Mouse (Mus musculus) hindbrain, embryonic 13.5 days (tissue): ENCODE data around the gene Dynll1. TPM values are rescaled to one million over a fixed set of nuclear protein-coding genes. Genes with fewer than 3 reads are reported as not detected.

Experiments used
- ATAC-seq: fragments of 200-750 bp; cut with Nextera tagmentation; 2 replicates; pipeline ENCODE4 v1.8.0; 2017; ENCODE audit warnings: moderate TSS enrichment; ENCODE audit not compliant: low FRiP score
- H3K27ac ChIP-seq: fragments of 300-500 bp; sonication (generic); 2 replicates; pipeline ENCODE4 v1.5.1; 2015; ENCODE audit warnings: inconsistent platforms, mild to moderate bottlenecking, moderate library complexity
- H3K27me3 ChIP-seq: fragments of 300-500 bp; sonication (generic); 2 replicates; pipeline ENCODE4 v1.6.1; 2015; ENCODE audit warnings: mild to moderate bottlenecking, inconsistent platforms
- H3K36me3 ChIP-seq: fragments of 300-500 bp; sonication (generic); 2 replicates; pipeline ENCODE4 v1.6.1; 2015; ENCODE audit warnings: mild to moderate bottlenecking, inconsistent platforms
- H3K4me1 ChIP-seq: fragments of 300-500 bp; sonication (generic); replicated peaks from 2 replicates; pipeline ENCODE4 v1.6.1; 2015; ENCODE audit warnings: inconsistent platforms
- H3K4me2 ChIP-seq: fragments of 300-500 bp; sonication (generic); 2 replicates; pipeline ENCODE4 v1.6.1; 2015; ENCODE audit warnings: inconsistent platforms, mild to moderate bottlenecking, moderate library complexity
- H3K4me3 ChIP-seq: fragments of 300-500 bp; sonication (generic); 2 replicates; pipeline ENCODE4 v1.5.1; 2015; ENCODE audit warnings: mild to moderate bottlenecking, inconsistent platforms
- H3K9ac ChIP-seq: fragments of 300-500 bp; sonication (generic); 2 replicates; pipeline ENCODE4 v1.6.1; 2015; ENCODE audit warnings: mild to moderate bottlenecking, inconsistent platforms
- H3K9me3 ChIP-seq: fragments of 300-500 bp; sonication (generic); 2 replicates; pipeline ENCODE4 v1.6.1; 2016; ENCODE audit warnings: inconsistent platforms
- WGBS: fragments of 180-500 bp; shearing (Covaris S2); methylation state at CpG from one replicate; pipeline ENCODE4 v1.1.7; 2015; 5-methylcytosine and 5-hydroxymethylcytosine counted together
- polyA plus RNA-seq: library from polyadenylated mRNA; unstranded; fragments of >200 nt; fragmentation: Nextera tagmentation; extraction: Ambion mirVana; gene quantifications from 2 replicates; pipeline ENCODE4 v1.2.1, GENCODE M21; 2015

Dynll1 gene
- polyA plus RNA-seq = 1,285 and 1,377 TPM in 2 replicates

GRCm38 (mm10) chr5:115300792-115301614 lies at the start of gene Dynll1:
Gene Dynll1 (minus strand): TSS chr5:115300999.
- Histone ChIP-seq H3K27ac (peak within 1 kb of the TSS; percentile 96), H3K4me3 (peak within 1 kb of the TSS; percentile 86), H3K9me3 (no peaks in the 10 kb centered on the region), H3K36me3 (peaks cover 30% of the 10 kb centered on the region), H3K27me3 (peaks cover 7% of the 10 kb centered on the region; the same call in 1 of the 2 replicates), H3K9ac (peak within 1 kb of the TSS; percentile 90), H3K4me1 (peaks cover 39% of the 10 kb centered on the region), H3K4me2 (peak within 1 kb of the TSS; percentile 84)
- under 1% methylated on average over 56 of the region's 66 CpGs for WGBS
- ATAC-seq = peak; percentile 97

GRCm38 (mm10) chr5:115349225-115349555 lies 48.4 kb upstream of the Dynll1 start:
- Histone ChIP-seq H3K4me1 (peaks cover 26% of the 10 kb centered on the region), H3K9me3 (no peaks in the 10 kb centered on the region), H3K27me3 (no peaks in the 10 kb centered on the region), H3K36me3 (peaks cover 27% of the 10 kb centered on the region), H3K27ac (peak overlapping the region; percentile 87), H3K9ac (peak overlapping the region; percentile 79), H3K4me3 (peak overlapping the region; percentile 87), H3K4me2 (peak overlapping the region; percentile 76)
- WGBS = 1% methylated on average over 18 of the region's 18 CpGs
- ATAC-seq = peak; percentile 60

GRCm38 (mm10) chr5:115348546-115349224 lies 47.9 kb upstream of the Dynll1 start, which contains the start of gene Cox6a1:
Gene Cox6a1 (minus strand): TSS chr5:115348981.
- H3K27ac ChIP-seq = peak within 1 kb of the TSS; percentile 87
- H3K36me3 ChIP-seq = peaks cover 32% of the 10 kb centered on the region
- peak within 1 kb of the TSS; percentile 87 for H3K4me3 ChIP-seq
- ATAC-seq = peak; percentile 92
- no peaks in the 10 kb centered on the region for H3K9me3 ChIP-seq
- H3K4me1 ChIP-seq = peaks cover 26% of the 10 kb centered on the region
- under 1% methylated on average over 69 of the region's 74 CpGs for WGBS
- H3K27me3 ChIP-seq = no peaks in the 10 kb centered on the region
- peak within 1 kb of the TSS; percentile 99 for H3K4me2 ChIP-seq
- peak within 1 kb of the TSS; percentile 93 for H3K9ac ChIP-seq

GRCm38 (mm10) chr5:115347564-115347963 lies 46.8 kb upstream of the Dynll1 start:
- 3% methylated on average over 5 of the region's 5 CpGs for WGBS
- Histone ChIP-seq H3K9ac (peak overlapping the region; percentile 93), H3K36me3 (peaks cover 43% of the 10 kb centered on the region), H3K27ac (0 out of 2 replicates have a peak overlapping the region, but pooled peaks have one; percentile 18), H3K27me3 (no peaks in the 10 kb centered on the region), H3K4me3 (peak overlapping the region; percentile 87), H3K4me1 (peaks cover 29% of the 10 kb centered on the region), H3K4me2 (peak overlapping the region; percentile 99), H3K9me3 (no peaks in the 10 kb centered on the region)
- no peak for ATAC-seq

- Histone ChIP-seq H3K27me3 (no peaks in the 10 kb centered on the region), H3K36me3 (peaks cover 51% of the 10 kb centered on the region), H3K4me3 (peak overlapping the region; percentile 88), H3K4me1 (peaks cover 29% of the 10 kb centered on the region), H3K27ac (peak overlapping the region; percentile 93), H3K9me3 (no peaks in the 10 kb centered on the region), H3K9ac (peak overlapping the region; percentile 92), H3K4me2 (peak overlapping the region; percentile 77)
- 13% methylated on average over 36 of the region's 36 CpGs for WGBS
- 0 out of 2 replicates have a peak, but pooled peaks have one; percentile 12 for ATAC-seq
These were observed 40.7 kb upstream of the Dynll1 start for GRCm38 (mm10) chr5:115341314-115342165.

GRCm38 (mm10) chr5:115340577-115341313 lies 39.9 kb upstream of the Dynll1 start, which contains the start of the genes Gatc and Triap1:
Gene Gatc (minus strand): TSS chr5:115341178.
Gene Triap1 (plus strand): TSS chr5:115341225.
- Histone ChIP-seq H3K36me3 (peaks cover 51% of the 10 kb centered on the region), H3K4me2 (peak within 1 kb of the TSS; percentile 77), H3K27ac (peak within 1 kb of the TSS; percentile 93), H3K9ac (peak within 1 kb of the TSS; percentile 92), H3K27me3 (no peaks in the 10 kb centered on the region), H3K4me3 (peak within 1 kb of the TSS; percentile 88), H3K9me3 (no peaks in the 10 kb centered on the region), H3K4me1 (peaks cover 26% of the 10 kb centered on the region)
- ATAC-seq = peak; percentile 88
- under 1% methylated on average over 62 of the region's 62 CpGs for WGBS

- peaks cover 26% of the 10 kb centered on the region for H3K4me1 ChIP-seq
- H3K27ac ChIP-seq = no peak overlapping the region
- peak overlapping the region; percentile 77 for H3K4me2 ChIP-seq
- 36% methylated on average over 7 of the region's 7 CpGs for WGBS
- H3K4me3 ChIP-seq = peak overlapping the region; percentile 88
- H3K27me3 ChIP-seq = no peaks in the 10 kb centered on the region
- peak overlapping the region; percentile 92 for H3K9ac ChIP-seq
- H3K36me3 ChIP-seq = peaks cover 51% of the 10 kb centered on the region
- ATAC-seq = no peak
- H3K9me3 ChIP-seq = no peaks in the 10 kb centered on the region
These were observed 39.2 kb upstream of the Dynll1 start for GRCm38 (mm10) chr5:115340007-115340406.

- ATAC-seq = no peak
- Histone ChIP-seq H3K9ac (no peak overlapping the region), H3K4me1 (peaks cover 26% of the 10 kb centered on the region), H3K36me3 (peaks cover 72% of the 10 kb centered on the region), H3K9me3 (no peaks in the 10 kb centered on the region), H3K4me2 (no peak overlapping the region), H3K27ac (no peak overlapping the region), H3K4me3 (no peak overlapping the region), H3K27me3 (no peaks in the 10 kb centered on the region)
- 89% methylated on average over 3 of the region's 3 CpGs for WGBS
These were observed 32.8 kb upstream of the Dynll1 start for GRCm38 (mm10) chr5:115333626-115334025.

GRCm38 (mm10) chr5:115330955-115331354 lies 30.2 kb upstream of the Dynll1 start:
- Histone ChIP-seq H3K4me1 (peaks cover 38% of the 10 kb centered on the region), H3K9ac (0 out of 2 replicates have a peak overlapping the region, but pooled peaks have one; percentile 24), H3K4me3 (no peak overlapping the region), H3K9me3 (no peaks in the 10 kb centered on the region), H3K27ac (no peak overlapping the region), H3K4me2 (no peak overlapping the region), H3K36me3 (peaks cover 61% of the 10 kb centered on the region), H3K27me3 (no peaks in the 10 kb centered on the region)
- 92% methylated on average over 9 of the region's 9 CpGs for WGBS
- ATAC-seq = no peak

- H3K27me3 ChIP-seq = no peaks in the 10 kb centered on the region
- peak overlapping the region; percentile 98 for H3K4me3 ChIP-seq
- peak; percentile 44; the same call in 1 of the 2 replicates for ATAC-seq
- under 1% methylated on average over 54 of the region's 55 CpGs for WGBS
- H3K36me3 ChIP-seq = peaks cover 31% of the 10 kb centered on the region
- peak overlapping the region; percentile 94 for H3K9ac ChIP-seq
- no peaks in the 10 kb centered on the region for H3K9me3 ChIP-seq
- H3K27ac ChIP-seq = peak overlapping the region; percentile 93
- H3K4me1 ChIP-seq = peaks cover 42% of the 10 kb centered on the region
- H3K4me2 ChIP-seq = peak overlapping the region; percentile 93
These were observed 27.1 kb upstream of the Dynll1 start for GRCm38 (mm10) chr5:115327610-115328548.
